ENCODE assay signal across 7 mouse cellular contexts in genomic region chr4:141617863-141618564, GRCm38 (mm10). TPM values are rescaled to one million over a fixed set of nuclear protein-coding genes. Genes with fewer than 3 reads are reported as not detected.
DNase-seq lines count a peak whose midpoint lies in the region; ATAC-seq lines count a peak whose summit lies in the region.

No protein-coding gene starts in this region.

- H3K36me3 ChIP-seq in hindbrain, embryonic 11.5 days (ENCODE audit: control insufficient read depth, insufficient read depth, low read length), result no peaks in the 10 kb centered on the region
- H3K36me3 ChIP-seq in limb, embryonic 13.5 days, result no peaks in the 10 kb centered on the region
- no peaks in the 10 kb centered on the region for H3K36me3 ChIP-seq in midbrain, embryonic 13.5 days

- H3K4me1 ChIP-seq in hindbrain, embryonic 11.5 days (replicated peaks; ENCODE audit: control insufficient read depth, insufficient read depth, low read length), result no peaks in the 10 kb centered on the region
- peaks cover 14% of the 10 kb centered on the region for H3K4me1 ChIP-seq in limb, embryonic 13.5 days
- peaks cover 11% of the 10 kb centered on the region for H3K4me1 ChIP-seq in midbrain, embryonic 13.5 days (replicated peaks)

- no peak overlapping the region for H3K27ac ChIP-seq in hindbrain, embryonic 11.5 days (ENCODE audit: low read depth, low read length)
- H3K27ac ChIP-seq in limb, embryonic 13.5 days, result no peak overlapping the region
- no peak overlapping the region for H3K27ac ChIP-seq in midbrain, embryonic 13.5 days

- peak; percentile 20; the same call in 1 of the 2 replicates for ATAC-seq in hindbrain, embryonic 11.5 days (ENCODE audit: low FRiP score)
- ATAC-seq in limb, embryonic 13.5 days (ENCODE audit: low FRiP score, low read depth), result no peak
- ATAC-seq in midbrain, embryonic 13.5 days, result peak; percentile 22; the same call in 1 of the 2 replicates

- H3K4me2 ChIP-seq in hindbrain, embryonic 11.5 days (replicated peaks; ENCODE audit: low read depth, low read length), result peak overlapping the region; percentile 42
- H3K4me2 ChIP-seq in limb, embryonic 13.5 days (replicated peaks), result peak overlapping the region; percentile 63
- peak overlapping the region; percentile 46 for H3K4me2 ChIP-seq in midbrain, embryonic 13.5 days (replicated peaks)

- H3K27me3 ChIP-seq in hindbrain, embryonic 11.5 days (ENCODE audit: control insufficient read depth, insufficient read depth, low read length), result no peaks in the 10 kb centered on the region
- no peaks in the 10 kb centered on the region for H3K27me3 ChIP-seq in limb, embryonic 13.5 days
- 0 out of 2 replicates have a peak, but pooled peaks cover 12% of the 10 kb centered on the region for H3K27me3 ChIP-seq in midbrain, embryonic 13.5 days

- no peaks in the 10 kb centered on the region for H3K9me3 ChIP-seq in hindbrain, embryonic 11.5 days (ENCODE audit: control insufficient read depth, low read length)
- H3K9me3 ChIP-seq in limb, embryonic 13.5 days, result no peaks in the 10 kb centered on the region
- H3K9me3 ChIP-seq in midbrain, embryonic 13.5 days, result no peaks in the 10 kb centered on the region

- H3K4me3 ChIP-seq in hindbrain, embryonic 11.5 days (ENCODE audit: low read depth, low read length), result peak overlapping the region; percentile 13
- peak overlapping the region; percentile 33 for H3K4me3 ChIP-seq in limb, embryonic 13.5 days
- H3K4me3 ChIP-seq in midbrain, embryonic 13.5 days (replicated peaks), result peak overlapping the region; percentile 11; the same call in 1 of the 2 replicates

- H3K9ac ChIP-seq in hindbrain, embryonic 11.5 days (ENCODE audit: low read depth, low read length), result no peak overlapping the region
- H3K9ac ChIP-seq in limb, embryonic 13.5 days, result peak overlapping the region; percentile 45
- H3K9ac ChIP-seq in midbrain, embryonic 13.5 days (replicated peaks), result no peak overlapping the region

- WGBS in hindbrain, embryonic 11.5 days, result 11% methylated on average over 21 of the region's 22 CpGs
- 10% methylated on average over 22 of the region's 22 CpGs for WGBS in limb, embryonic 13.5 days
- WGBS in midbrain, embryonic 13.5 days, result 13% methylated on average over 22 of the region's 22 CpGs

- peak; percentile 32 for DNase-seq in CD4-positive helper T cell, adult 2 months (ENCODE audit: low read depth, low spot score)
- peak; percentile 55 for DNase-seq in adrenal gland, postnatal 14 days
- peak; percentile 51 for DNase-seq in hindbrain, embryonic 11.5 days (ENCODE audit: low spot score)
- DNase-seq in Muller cell, postnatal 12 days (ENCODE audit: inconsistent ontology term), result no peak
- no peak for DNase-seq in ovary, adult 18-20 months (ENCODE audit: low spot score)

RNA-seq across cellular contexts. Expression of gene Tmem82, which starts 0.4 kb away (rescaled TPM):
- total RNA-seq in adrenal gland, postnatal 14 days (2021), result 9.7 and 9.9 TPM in 2 replicates
- 0.33 and 0.52 TPM in 2 replicates for polyA plus RNA-seq in hindbrain, embryonic 11.5 days (2014; fragmentation: Nextera tagmentation; extraction: Ambion mirVana)
- polyA plus RNA-seq in limb, embryonic 13.5 days (2015; fragmentation: Nextera tagmentation; extraction: Ambion mirVana), result 0.38 and 0.66 TPM in 2 replicates
- polyA plus RNA-seq in midbrain, embryonic 13.5 days (2015; fragmentation: Nextera tagmentation; extraction: Ambion mirVana), result 0.10 and 0.27 TPM in 2 replicates

RNA-seq across cellular contexts. Expression of gene Slc25a34, which starts 5.6 kb away (rescaled TPM):
- total RNA-seq in adrenal gland, postnatal 14 days (2021), result 31.9 and 32.5 TPM in 2 replicates
- polyA plus RNA-seq in hindbrain, embryonic 11.5 days (2014; fragmentation: Nextera tagmentation; extraction: Ambion mirVana), result not detected in 2 replicates
- not detected in 2 replicates for polyA plus RNA-seq in limb, embryonic 13.5 days (2015; fragmentation: Nextera tagmentation; extraction: Ambion mirVana)
- polyA plus RNA-seq in midbrain, embryonic 13.5 days (2015; fragmentation: Nextera tagmentation; extraction: Ambion mirVana), result 0.17 and 0.19 TPM in 2 replicates

RNA-seq across cellular contexts. Expression of gene Fblim1, which starts 12.1 kb away (rescaled TPM):
- total RNA-seq in adrenal gland, postnatal 14 days (2021), result 11.0 and 13.2 TPM in 2 replicates
- 29.1 and 31.1 TPM in 2 replicates for polyA plus RNA-seq in hindbrain, embryonic 11.5 days (2014; fragmentation: Nextera tagmentation; extraction: Ambion mirVana)
- 62.4 and 67.7 TPM in 2 replicates for polyA plus RNA-seq in limb, embryonic 13.5 days (2015; fragmentation: Nextera tagmentation; extraction: Ambion mirVana)
- 24.0 and 24.7 TPM in 2 replicates for polyA plus RNA-seq in midbrain, embryonic 13.5 days (2015; fragmentation: Nextera tagmentation; extraction: Ambion mirVana)

RNA-seq across cellular contexts. Expression of gene Plekhm2, which starts 46.7 kb away (rescaled TPM):
- total RNA-seq in adrenal gland, postnatal 14 days (2021), result 37.3 and 48.5 TPM in 2 replicates
- 2.5 and 3.0 TPM in 2 replicates for polyA plus RNA-seq in hindbrain, embryonic 11.5 days (2014; fragmentation: Nextera tagmentation; extraction: Ambion mirVana)
- 7.9 and 8.7 TPM in 2 replicates for polyA plus RNA-seq in limb, embryonic 13.5 days (2015; fragmentation: Nextera tagmentation; extraction: Ambion mirVana)
- 7.5 and 8.3 TPM in 2 replicates for polyA plus RNA-seq in midbrain, embryonic 13.5 days (2015; fragmentation: Nextera tagmentation; extraction: Ambion mirVana)

Comparison
In these comparisons a context has a peak if more than half of its experiments do, and no peak if none do; other contexts are left out.
1. DNase-seq: peak in CD4-positive helper T cell, adult 2 months (single experiment), adrenal gland, postnatal 14 days (single experiment) and hindbrain, embryonic 11.5 days (single experiment); none in Muller cell, postnatal 12 days (single experiment) and ovary, adult 18-20 months (single experiment).
2. Peak in every context shown above with its lines, with median percentiles within 50 percentile points of each other: H3K4me2 ChIP-seq and H3K4me3 ChIP-seq.